Mouse (Mus musculus) granulocyte monocyte progenitor cell, adult 5-6 weeks (primary cell): Measurements from ENCODE around the gene Ms4a5. TPM values are rescaled to one million over a fixed set of nuclear protein-coding genes. Genes with fewer than 3 reads are reported as not detected.
"Not testable (repeated sequence)": the region's sequence is repeated elsewhere in the genome, so short reads cannot be mapped to it uniquely, and the experiment has no call there.

Experiments used
- ATAC-seq: replicated peaks from 2 replicates; pipeline ENCODE4 v1.8.0; 2016; ENCODE audit warnings: mild to moderate bottlenecking, moderate TSS enrichment, inconsistent platforms; ENCODE audit not compliant: poor library complexity, severe bottlenecking
- total RNA-seq, 2 experiments: library from RNA; stranded (forward) in 1 of 2; stranded (reverse) in 1 of 2; fragments of 200-712, 200-1000 nt in 1 of 2; fragments of >200 nt in 1 of 2; fragmentation: Nextera tagmentation in 1 of 2; gene quantifications; 2 replicates each; pipeline ENCODE4 v1.2.3; 2014 to 2017

The Ms4a5 gene
- not detected in 2 replicates for total RNA-seq (2014; fragmentation: Nextera tagmentation)
- total RNA-seq (2017): not detected in 2 replicates

DNA sequence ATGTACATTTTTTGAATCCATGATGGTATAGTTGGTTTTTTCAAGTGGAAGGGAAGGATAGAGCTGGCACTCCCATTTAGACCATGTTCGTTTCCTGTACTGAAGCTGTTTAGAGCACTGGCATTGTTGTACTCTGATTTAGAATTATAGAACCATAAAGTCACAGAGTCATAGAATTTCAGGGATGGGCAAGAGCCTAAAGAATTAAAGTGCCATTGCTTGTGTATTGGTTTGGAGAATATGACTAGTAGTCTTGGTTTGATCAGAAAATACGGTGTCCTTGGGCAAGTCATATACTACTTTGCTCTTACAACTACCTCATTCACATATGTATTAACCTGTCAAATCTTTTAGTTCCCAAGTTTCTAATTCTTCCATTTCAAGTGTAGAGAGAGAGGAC is at the start of gene Ms4a5:
TSS of gene Ms4a5 (minus strand) at position 101 of the 400 bp plus-strand sequence.
- ATAC-seq: no peak

DNA sequence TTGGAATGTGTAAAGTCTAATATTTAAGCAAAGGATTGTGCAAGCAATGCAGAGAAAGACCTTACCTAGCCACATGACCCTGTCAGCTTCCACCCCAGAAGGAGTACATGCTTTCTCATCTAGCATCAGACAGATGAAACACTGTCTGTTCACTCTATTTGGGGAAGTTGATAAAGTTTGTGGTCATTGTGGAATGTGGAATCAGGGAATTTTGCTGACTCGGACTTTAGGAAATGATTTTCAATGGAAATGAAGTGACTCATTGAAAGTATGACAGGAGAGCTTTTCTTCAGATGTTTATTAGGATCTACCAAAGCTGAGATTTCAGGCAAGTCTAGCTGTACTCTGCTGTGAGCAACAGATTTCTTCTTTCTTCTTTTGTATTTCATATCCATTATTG is 37.5 kb upstream of the Ms4a5 start:
- ATAC-seq: 0 out of 2 replicates have a peak, but pooled peaks have one; percentile 17

DNA sequence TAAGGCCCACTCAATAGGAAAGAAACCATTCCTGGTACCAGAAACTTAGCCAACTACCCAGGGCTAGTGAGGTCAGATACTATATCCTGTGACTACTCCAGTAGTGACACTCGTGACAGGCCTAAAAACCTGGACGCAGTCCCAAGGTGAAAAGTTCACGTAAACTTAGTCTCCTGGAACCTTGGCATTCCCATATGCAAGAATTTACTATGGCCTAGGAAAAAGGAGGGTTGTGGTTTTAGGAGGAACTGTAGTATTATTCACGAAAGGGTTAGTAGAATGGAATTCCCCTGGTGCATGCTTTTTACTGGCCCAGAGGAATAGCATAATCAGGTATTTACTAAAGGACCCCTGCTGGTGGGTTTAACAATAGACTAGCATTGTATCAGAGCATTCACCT is 33.1 kb upstream of the Ms4a5 start:
- ATAC-seq: no peak

DNA sequence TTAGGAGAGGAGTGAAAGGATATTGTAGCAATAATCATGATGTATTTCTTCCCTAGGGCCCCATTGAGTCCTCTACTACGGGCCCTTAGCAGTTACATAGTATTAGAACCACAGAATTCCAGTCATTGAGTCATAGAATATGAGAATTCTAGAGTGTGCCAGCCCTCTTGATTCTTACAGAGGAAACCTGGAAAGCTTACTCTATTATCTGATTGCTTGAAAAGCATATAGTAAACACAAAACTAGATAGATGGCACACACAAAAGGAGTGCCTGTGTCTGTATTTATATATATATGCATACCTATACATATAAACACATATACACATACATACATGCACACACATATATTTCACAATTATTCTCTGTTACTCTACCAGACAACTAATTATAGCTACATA is 30.7 kb upstream of the Ms4a5 start, which contains the start of gene Ms4a14:
TSS of gene Ms4a14 (minus strand) at position 101 of the 400 bp plus-strand sequence.
- ATAC-seq: no peak

DNA sequence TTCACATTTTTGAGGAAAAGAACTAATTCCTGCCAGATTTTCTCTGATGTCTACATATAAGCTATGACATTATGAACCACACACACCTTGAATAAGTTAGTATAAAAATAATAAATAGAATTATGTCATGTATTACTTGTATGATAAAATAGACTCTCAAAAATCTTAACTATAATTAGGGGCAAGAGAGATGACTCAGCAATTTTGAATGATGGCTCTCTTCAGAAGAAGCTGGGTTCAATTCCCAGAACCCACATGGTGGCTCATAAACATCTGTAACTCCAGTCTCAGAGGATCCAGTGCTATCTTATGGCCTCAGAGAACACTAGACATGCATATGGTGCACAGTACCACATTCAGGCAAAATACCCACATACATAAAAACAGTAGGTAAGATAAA is 25.2 kb upstream of the Ms4a5 start:
- no peak for ATAC-seq

DNA sequence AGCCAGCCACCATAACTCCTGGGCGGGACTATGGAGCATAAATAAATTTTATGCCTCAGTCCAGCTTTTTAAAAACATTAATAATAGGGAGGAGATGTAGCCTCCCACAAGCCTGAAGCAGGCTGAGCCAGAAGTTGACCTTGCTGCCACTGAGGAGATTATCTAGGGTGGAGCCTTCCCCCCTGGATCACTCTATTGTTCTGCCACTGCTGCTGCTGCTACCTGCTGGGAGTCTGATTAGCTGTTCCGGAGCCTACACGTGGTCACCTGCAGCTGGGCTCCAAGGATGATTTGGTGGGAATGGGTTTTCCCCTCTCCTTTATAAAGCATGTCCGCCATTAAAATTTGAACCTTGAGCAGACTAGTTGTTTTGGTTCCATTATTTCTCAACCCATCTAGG is 15.9 kb upstream of the Ms4a5 start:
- not testable (repeated sequence) for ATAC-seq

DNA sequence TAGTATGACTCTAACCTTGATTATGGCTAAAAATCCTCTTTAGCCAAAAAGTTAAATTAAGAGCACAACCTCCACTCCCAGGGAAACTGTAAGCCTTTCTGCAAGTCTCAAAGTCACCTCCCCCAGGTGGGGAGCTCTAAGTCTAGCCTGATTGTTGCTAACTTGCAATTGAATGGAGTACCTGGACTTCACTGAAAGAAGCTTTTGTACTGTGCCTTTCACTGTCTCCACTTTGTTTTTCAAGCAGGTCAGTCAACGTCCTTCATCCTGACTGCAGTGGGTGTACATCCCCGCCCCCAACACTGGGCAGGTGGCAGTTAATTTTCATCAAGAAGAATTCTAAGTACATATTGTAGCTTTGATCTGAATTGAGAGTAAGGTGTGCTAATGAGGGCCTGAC is 15.3 kb upstream of the Ms4a5 start:
- no peak for ATAC-seq

DNA sequence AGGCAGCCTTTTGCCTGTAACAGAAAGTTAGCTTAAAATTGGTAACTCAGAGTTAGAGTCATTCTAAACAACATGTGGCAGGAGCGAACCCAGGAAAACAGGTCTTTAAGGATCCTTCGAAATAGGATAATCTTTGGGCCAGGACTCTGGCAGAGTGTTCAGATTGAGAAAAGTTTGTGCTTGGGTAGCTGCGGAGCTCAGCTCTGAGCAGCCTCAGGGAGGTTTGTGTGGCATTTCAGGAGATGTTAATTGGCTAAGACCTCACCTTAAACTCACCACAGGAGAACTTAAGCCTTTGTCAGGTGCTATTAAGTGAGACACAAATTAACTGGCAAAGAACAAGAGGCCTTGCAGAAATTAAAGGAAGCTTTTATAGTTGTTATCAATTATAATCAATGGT is 9.9 kb upstream of the Ms4a5 start:
- not testable (repeated sequence) for ATAC-seq

DNA sequence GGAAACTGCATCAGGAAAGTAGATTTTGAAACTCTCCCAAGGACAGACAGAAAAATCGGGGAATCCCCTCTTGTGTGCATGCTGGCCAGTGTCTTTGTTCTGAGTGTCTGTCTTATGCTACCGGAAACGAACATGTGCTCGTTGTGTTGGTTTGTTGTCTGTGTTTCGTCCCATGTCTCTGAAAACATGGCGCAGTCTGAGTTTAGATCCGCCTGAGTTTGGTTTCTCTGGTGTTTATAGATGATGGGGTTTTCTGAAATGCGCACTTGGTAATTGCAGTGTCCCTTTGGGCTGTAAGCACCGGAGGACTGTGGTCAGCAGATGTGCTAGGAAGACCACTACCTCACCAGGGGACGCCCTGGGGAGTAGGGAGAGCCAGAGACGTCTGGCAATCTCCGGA is 9.3 kb upstream of the Ms4a5 start:
- ATAC-seq: no peak

DNA sequence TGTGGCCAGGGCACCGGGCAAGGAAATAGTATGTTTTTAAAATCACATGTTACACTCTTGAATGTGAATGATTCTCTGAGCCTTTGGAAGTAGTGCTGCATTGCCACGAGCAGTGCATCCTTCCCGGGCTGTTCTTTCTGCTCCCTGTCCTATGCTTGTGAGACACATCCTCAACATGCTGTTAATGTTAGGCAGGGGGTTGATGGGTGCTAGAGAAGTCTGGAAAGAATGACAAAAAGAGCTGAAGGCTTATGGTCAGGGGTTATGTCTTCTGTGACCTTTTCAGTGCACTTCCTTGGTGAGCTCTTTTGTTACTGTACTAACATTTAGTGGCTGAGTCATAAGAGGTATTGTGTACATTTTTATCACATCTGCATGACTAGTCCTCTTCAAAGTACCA is 3.5 kb downstream of the Ms4a5 start:
- no peak for ATAC-seq

DNA sequence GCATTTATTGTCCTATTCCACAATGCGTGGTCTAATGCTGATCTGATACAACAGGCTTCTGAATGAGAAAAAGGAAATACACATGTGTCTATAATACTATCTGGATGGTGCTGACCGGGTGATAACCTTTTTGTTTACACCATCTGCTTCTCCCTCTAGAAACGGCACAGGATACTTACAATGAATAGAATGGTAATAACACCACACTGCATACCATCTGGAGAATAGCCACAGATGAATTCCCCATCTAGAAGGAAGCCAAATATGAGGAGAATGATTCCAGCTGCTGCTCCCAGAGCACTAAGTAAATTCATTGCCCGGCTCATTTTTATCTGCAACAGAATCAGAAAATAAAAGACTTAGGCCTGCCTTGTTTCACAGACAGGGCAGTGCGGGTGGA is 7.2 kb downstream of the Ms4a5 start:
- ATAC-seq: no peak

DNA sequence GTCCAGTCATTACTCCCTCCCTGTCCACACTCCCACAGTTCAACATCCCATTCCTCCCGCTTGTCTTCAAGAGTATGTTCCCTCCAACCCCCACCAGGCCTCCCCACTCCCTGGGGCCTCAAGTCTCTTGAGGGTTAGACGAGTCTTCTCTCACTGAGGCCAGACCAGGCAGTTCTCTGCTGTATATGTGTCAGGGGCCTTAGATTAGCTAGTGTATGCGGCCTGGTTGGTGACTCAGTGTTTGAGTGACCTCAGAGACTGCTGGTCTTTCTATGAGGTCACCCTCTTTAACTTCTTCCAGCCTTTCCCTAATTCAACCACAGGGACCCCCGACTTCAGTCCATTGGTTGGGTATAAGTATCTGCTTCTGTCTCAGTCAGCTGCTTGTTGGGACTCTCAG is 16.7 kb downstream of the Ms4a5 start:
- no peak for ATAC-seq

DNA sequence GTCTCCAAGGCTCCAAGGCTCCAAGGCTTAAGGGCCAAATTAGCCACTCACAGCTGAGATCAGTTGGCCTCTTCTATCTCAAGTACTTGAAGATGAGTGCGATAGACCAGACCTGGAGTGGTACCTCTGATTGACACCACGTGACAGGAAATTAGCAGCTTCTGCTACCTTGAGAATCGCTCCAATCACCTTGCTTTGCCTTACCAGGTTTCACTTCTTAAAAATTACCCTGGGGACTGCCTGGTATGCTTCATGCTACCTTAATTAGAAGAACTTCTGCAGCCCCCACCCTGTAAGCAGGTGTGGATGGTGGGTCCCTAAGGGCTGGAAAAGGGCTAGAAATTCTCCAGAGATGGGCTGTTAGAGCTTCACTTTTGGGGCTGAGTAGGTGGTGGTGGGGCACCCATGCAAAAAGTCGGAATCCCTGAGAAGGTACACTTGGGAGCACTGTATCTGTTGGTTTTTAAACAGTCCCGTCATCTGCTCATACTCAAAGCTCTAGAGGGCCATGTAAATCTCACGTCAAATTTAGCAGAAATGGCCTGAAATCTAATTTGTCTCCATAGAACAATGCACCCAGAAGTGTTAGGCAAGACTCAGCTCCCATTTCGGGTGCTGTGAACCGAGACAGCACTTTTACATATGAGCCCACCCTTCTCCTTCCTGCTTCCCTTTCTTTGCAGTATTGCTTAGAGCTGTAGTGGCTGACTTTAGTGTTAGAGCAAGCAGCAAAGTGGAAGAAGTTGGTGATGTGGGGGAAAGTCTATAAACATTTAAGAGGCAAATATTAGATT is 17.4 kb downstream of the Ms4a5 start, which contains the start of gene Ms4a1:
TSS of gene Ms4a1 (minus strand) at position 190 of the 794 bp plus-strand sequence.
- ATAC-seq: no peak

DNA sequence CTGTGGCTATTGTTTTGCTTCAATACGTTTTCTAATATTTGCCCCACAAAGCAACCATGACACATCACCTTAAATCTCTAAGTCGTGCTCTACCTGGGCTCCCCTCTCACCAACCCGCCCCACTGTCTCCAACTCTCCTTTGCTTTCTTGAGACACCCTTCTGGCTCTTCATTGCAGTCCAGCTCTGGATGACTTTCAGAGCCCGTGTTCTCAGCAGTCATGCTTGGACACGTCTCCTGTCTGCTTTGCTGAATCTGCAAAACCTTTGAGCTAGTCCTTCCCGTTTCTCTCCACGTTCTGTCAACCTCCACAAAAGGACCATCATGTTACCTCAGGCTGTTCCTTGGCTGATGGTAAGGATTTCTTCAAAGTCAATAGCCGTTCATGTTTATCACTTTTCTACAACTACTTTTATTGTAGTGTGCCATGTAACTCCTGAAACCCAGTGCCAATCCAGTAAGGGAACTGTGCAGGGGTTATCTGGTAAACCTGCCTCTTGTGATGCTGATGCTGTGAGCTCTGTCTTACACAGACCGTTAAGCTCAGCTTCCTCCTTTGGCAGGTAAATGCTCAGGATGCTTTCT is 19.0 kb downstream of the Ms4a5 start:
- ATAC-seq: no peak

DNA sequence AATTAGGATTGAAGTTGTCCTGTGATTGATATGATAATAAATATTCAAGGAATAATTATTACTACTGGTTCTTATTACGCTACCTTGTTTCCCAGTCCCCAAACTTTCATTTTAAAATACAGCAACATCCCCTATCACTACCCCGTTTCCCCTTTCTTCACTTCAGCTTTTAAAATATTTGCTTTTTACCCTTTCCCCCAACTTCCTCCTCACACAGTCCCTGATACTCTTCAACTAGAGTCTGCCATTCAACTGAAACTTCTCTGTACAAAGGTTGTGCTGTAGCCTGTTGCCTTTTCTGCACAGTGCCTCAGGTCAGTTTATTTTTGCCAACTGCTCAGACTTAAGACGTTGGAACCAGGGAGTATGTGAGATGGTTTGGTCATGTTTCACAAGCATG is 20.1 kb downstream of the Ms4a5 start:
- peak; percentile 54 for ATAC-seq

DNA sequence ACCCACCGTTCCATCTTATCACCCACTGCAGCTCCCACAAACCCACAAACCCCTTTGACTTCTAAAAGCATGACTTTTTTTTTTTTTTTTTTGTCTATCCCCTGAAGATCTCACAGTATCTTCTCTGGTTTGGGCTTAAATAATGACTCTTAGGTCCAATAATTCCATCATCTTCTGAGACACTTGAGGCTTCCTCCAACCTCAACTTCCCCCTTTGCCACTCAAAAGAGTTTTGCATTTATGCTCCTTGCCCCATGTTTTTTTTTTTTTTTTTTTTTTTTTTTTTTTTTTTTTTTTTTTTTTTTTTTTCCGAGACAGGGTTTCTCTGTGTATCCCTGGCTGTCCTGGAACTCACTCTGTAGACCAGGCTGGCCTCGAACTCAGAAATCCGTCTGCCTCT is 20.7 kb downstream of the Ms4a5 start:
- ATAC-seq: peak; percentile 50

DNA sequence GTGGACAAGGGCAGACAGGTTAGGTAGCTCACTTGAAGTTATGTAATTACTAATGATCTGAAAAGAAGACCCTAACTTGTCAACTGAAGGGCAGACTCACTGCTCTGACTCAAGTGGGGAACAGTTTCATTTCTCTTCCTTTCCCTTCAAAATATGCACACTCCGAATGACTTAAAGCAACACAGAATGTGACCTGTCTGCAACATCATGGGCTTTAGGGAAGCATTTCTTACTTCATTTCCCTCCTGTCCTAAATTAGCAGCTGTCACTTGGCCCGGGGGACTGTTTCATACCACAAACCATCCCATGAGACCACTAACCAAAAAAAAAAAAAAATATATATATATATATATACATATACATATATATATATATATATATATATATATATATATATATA is 22.2 kb downstream of the Ms4a5 start:
- ATAC-seq: peak; percentile 81

DNA sequence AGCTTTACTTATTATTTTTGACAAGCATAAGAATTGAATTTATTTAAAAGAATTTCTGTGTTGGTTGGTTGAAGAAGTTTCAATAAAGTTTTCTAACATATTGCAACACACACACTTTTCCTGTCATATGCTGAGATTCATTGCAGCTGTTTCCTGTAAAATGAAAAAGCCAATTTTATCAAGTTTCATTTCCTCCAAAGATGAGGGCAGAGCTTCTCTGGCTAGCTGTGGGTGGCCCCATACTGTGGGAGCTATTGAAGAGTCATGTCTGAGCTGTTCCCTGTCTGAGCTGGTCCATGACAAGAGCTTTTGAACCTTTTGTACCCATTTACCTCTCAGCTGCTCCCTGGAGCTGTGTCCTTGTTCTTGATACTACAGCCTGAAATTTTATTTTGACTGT is 39.4 kb downstream of the Ms4a5 start:
- ATAC-seq: peak; percentile 99

DNA sequence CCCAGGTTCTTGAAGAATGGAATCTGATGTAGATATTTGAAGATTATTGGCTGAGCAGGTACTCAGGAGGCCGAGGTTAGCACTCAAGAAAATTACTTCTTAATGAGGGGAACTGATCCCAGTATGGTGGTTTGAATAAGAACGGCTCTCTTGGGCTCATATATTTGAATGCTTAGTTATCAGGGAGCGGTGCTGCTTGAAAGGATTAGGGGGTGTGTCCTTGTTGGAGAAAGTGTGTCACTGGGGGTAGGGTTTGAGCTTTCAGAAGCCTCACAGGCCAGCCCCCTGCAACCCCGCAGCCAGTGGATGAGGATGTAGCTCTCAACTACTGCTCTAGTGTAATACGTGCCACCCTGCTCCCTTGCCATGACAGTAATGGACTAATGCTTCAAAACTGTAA is 41.1 kb downstream of the Ms4a5 start:
- ATAC-seq: no peak

DNA sequence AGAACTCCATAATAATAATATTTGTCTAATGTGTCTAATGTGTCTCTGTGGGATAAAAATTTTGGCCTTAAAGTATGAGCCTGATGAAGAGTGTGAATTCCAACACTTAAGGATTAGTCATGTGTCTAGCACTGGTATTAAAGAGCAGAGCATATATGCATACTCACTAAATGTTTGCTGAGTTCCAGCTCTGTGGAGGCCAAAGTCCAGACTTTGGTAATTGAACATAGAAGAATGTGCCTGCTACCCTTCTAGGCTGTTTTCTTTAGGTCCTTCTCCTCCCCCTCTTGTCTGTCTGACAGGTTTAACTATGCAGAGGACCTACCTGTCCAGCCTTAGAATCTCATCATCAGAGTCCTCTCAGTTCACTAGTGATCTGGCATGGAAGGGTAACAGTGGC is 47.9 kb downstream of the Ms4a5 start:
- no peak for ATAC-seq

DNA sequence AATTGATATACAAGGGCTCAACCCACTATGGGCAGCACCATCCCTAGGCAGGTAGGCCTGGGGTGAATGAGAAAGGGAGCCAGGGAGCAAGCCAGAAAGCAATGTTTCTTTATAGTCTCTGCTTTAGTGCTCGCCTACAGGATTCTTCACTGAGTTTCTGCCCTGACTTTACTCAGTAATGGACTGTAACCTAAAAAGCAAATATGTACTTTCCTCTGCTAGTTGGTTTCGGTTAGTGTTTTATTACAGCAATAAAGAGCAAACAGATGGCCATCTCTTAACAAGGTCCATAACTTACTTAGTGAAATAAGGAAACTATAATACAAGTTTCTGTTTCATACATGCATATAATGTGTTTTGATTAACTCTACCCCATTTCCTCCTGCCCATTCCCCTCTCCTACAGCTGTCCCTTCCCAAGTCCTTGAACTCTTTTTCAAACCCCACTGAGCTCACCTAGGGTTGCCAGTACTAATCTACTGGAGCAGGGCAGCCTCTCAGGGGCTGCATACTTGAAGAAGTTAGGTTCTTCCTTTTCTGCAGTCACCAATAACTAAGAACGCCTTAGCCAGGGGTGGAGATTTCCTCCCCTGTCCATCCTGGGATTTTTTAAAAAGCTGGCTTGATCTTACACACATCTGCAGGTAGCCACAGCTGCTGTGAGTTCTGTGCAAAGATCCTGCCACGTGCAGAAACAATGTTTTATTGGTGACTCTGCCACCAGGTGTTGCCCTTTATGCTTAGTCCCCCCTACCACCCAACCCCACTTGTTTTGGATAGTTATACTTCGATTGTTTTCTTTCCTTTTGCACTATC is 48.5 kb downstream of the Ms4a5 start:
- no peak for ATAC-seq
